Mouse (Mus musculus) forelimb bud, embryonic 11.5 days (tissue): ENCODE results near the gene Gm11011.
"Not testable (repeated sequence)": the region's sequence is repeated elsewhere in the genome, so short reads cannot be mapped to it uniquely, and the experiment has no call there.

Source experiments
- DNase-seq: peaks from one replicate; pipeline ENCODE4 v3.0.0-alpha.2; 2012; ENCODE audit warnings: low read depth, low spot score

Gm11011 gene

GRCm38 (mm10) chr2:169587645-169588044 is at the start of gene Gm11011:
Gm11011 (minus strand) TSS chr2:169587745.
- DNase-seq, result not testable (repeated sequence)

GRCm38 (mm10) chr2:169636414-169636813 is 48.9 kb upstream of the Gm11011 start:
- no peak for DNase-seq

GRCm38 (mm10) chr2:169635428-169635827 is 47.9 kb upstream of the Gm11011 start:
- DNase-seq, result no peak

GRCm38 (mm10) chr2:169634619-169635382 is 47.3 kb upstream of the Gm11011 start:
- DNase-seq, result no peak

- DNase-seq, result no peak
Measured at GRCm38 (mm10) chr2:169633491-169634289, 46.1 kb upstream of the Gm11011 start.

- DNase-seq, result peak; percentile 76
Measured at GRCm38 (mm10) chr2:169632338-169633151, 45.0 kb upstream of the Gm11011 start, which contains the start of gene Tshz2. Tshz2 (plus strand) TSS chr2:169633013.

GRCm38 (mm10) chr2:169630070-169630469 is 42.5 kb upstream of the Gm11011 start:
- no peak for DNase-seq

GRCm38 (mm10) chr2:169621201-169621710 is 33.7 kb upstream of the Gm11011 start:
- peak; percentile 76 for DNase-seq

- no peak for DNase-seq
Measured at GRCm38 (mm10) chr2:169615998-169616397, 28.5 kb upstream of the Gm11011 start.

- no peak for DNase-seq
Measured at GRCm38 (mm10) chr2:169614683-169615082, 27.1 kb upstream of the Gm11011 start.

- peak; percentile 46 for DNase-seq
Measured at GRCm38 (mm10) chr2:169611557-169611956, 24.0 kb upstream of the Gm11011 start.

- DNase-seq, result no peak
Measured at GRCm38 (mm10) chr2:169610882-169611281, 23.3 kb upstream of the Gm11011 start.

- DNase-seq, result peak; percentile 65
Measured at GRCm38 (mm10) chr2:169609956-169610355, 22.4 kb upstream of the Gm11011 start.

GRCm38 (mm10) chr2:169607787-169608186 is 20.2 kb upstream of the Gm11011 start:
- DNase-seq, result no peak

GRCm38 (mm10) chr2:169606901-169607678 is 19.5 kb upstream of the Gm11011 start:
- no peak for DNase-seq

GRCm38 (mm10) chr2:169600163-169600562 is 12.6 kb upstream of the Gm11011 start:
- DNase-seq, result no peak

GRCm38 (mm10) chr2:169599591-169599990 is 12.0 kb upstream of the Gm11011 start:
- no peak for DNase-seq

- no peak for DNase-seq
Measured at GRCm38 (mm10) chr2:169597971-169598370, 10.4 kb upstream of the Gm11011 start.

- DNase-seq, result no peak
Measured at GRCm38 (mm10) chr2:169597357-169597756, 9.8 kb upstream of the Gm11011 start.

GRCm38 (mm10) chr2:169593742-169594141 is 6.2 kb upstream of the Gm11011 start:
- no peak for DNase-seq

GRCm38 (mm10) chr2:169590412-169590811 is 2.9 kb upstream of the Gm11011 start:
- DNase-seq, result no peak
